Mouse (Mus musculus) testis, adult 2 months (tissue): ENCODE results near the gene Arsk. TPM values are rescaled to one million over a fixed set of nuclear protein-coding genes. Genes with fewer than 3 reads are reported as not detected.
A peak's percentile ranks its signal among the peaks of the same experiment; 100 is the strongest.

Source experiments
- H3K27ac ChIP-seq: fragments of 200-500 bp; 2 replicates; pipeline ENCODE4 v1.5.1; 2012; ENCODE audit warnings: low read depth, low read length; ENCODE audit not compliant: control insufficient read depth, insufficient read depth
- H3K27me3 ChIP-seq: fragments of 200-500 bp; 2 replicates; pipeline ENCODE4 v1.6.1; 2012; ENCODE audit warnings: mild to moderate bottlenecking, low read length, moderate library complexity; ENCODE audit not compliant: control insufficient read depth, insufficient read depth
- H3K36me3 ChIP-seq: fragments of 200-500 bp; 2 replicates; pipeline ENCODE4 v1.6.1; 2012; ENCODE audit warnings: mild to moderate bottlenecking, low read length; ENCODE audit not compliant: control insufficient read depth, insufficient read depth
- H3K4me1 ChIP-seq: fragments of 200-500 bp; 2 replicates; pipeline ENCODE4 v1.6.1; 2012; ENCODE audit warnings: low read length; ENCODE audit not compliant: control insufficient read depth, insufficient read depth
- H3K4me3 ChIP-seq: fragments of 200-500 bp; 2 replicates; pipeline ENCODE4 v1.5.1; 2012; ENCODE audit warnings: low read depth, mild to moderate bottlenecking, low read length, moderate library complexity, mixed read lengths; ENCODE audit not compliant: control insufficient read depth
- CTCF ChIP-seq: fragments of 200-500 bp; IDR thresholded peaks from 2 replicates; pipeline ENCODE4 v1.5.1; 2012; ENCODE audit warnings: low read depth, mild to moderate bottlenecking, inconsistent platforms, low read length, moderate library complexity; ENCODE audit not compliant: control insufficient read depth, insufficient read depth, insufficient replicate concordance
- POLR2A ChIP-seq: fragments of 200-500 bp; IDR thresholded peaks from 2 replicates; pipeline ENCODE4 v1.6.1; 2012; ENCODE audit warnings: low read depth, mild to moderate bottlenecking, inconsistent platforms, low read length, moderate library complexity; ENCODE audit not compliant: control insufficient read depth
- polyA plus RNA-seq: library from polyadenylated mRNA; depleted of rRNA; stranded (reverse); fragments of >200 nt; gene quantifications from 2 replicates; pipeline ENCODE4 v1.2.3, GENCODE M21; 2012

Gene Arsk
- polyA plus RNA-seq, 1 experiment = 5.1 TPM

DNA sequence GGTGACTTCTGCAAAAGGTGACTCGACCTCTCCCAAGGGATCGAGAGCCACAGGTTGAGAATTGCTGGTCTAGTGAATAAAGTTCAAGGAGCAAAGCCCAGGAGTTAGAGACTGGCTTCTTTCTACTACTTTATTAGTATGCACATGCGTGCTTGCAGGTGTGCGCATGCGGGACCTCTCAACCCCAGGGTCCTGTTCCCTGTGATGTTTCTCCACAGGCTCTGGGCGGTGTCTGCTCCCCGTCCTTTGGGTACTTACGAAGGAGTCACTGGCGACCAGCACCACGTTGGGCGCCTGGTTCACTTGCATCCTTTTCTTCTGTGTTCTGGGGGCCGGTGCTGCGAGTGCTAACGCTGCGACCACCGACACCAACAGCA, 356 bp downstream of the Arsk start:
- H3K36me3 ChIP-seq = no peaks in the 10 kb centered on the region
- no peaks in the 10 kb centered on the region for H3K27me3 ChIP-seq
- H3K27ac ChIP-seq = peak overlapping the region; percentile 25
- TF ChIP-seq POLR2A = no peak
- TF ChIP-seq CTCF = no peak
- H3K4me1 ChIP-seq = no peaks in the 10 kb centered on the region
- H3K4me3 ChIP-seq = peak overlapping the region; percentile 95

DNA sequence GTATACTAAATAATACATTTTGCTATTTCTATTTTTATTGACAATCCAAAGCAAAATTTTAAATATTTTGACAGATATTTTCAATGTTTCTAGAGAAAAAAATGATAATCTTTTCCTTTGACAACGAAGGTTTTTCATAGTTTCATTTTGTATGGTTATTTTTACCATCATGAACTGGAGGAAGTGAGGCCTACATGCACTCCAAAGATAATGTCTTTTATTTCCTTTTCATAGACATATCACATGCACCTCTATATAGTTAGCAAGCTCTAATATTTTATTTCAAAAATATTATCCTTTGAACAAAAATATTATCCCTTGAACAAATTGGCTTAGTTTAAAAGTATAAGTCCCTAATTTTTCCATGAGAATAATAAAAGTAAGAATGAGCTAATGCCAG, 24.1 kb downstream of the Arsk start:
- no peak overlapping the region for H3K27ac ChIP-seq
- no peaks in the 10 kb centered on the region for H3K36me3 ChIP-seq
- H3K4me3 ChIP-seq = no peak overlapping the region
- no peak for TF ChIP-seq CTCF
- TF ChIP-seq POLR2A = no peak
- H3K27me3 ChIP-seq = no peaks in the 10 kb centered on the region
- H3K4me1 ChIP-seq = no peaks in the 10 kb centered on the region

DNA sequence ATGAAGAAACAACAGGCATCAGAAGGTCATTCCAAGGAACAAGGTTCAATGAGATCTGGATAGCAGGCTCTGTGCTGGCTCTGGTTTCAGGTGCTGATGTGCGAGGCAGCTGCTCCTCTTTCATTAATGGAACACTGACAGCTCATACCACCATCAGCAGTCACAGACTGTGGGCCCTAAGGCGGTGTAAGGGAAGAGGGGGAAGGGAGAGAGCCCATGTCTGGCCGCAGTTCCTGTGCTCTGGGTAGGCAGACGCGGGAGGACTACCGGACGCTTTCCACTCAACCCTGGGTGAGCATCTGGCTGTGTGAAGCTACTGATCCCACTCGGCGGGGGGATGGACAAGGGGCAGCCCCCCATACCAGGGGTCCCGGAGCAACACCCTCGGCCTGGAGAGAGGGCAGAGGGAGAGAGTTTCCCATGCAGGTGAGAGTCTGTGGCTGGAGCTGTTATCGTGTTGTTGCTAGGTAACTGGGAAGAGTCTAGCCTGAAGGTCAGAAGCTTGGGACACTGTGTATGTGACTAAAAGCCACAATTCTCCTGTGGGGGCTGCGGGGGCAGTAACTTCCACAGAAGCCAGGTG, 34.0 kb downstream of the Arsk start:
- H3K4me1 ChIP-seq = peaks cover 10% of the 10 kb centered on the region
- no peak overlapping the region for H3K27ac ChIP-seq
- no peak for TF ChIP-seq CTCF
- TF ChIP-seq POLR2A = no peak
- no peak overlapping the region; the same call in 1 of the 2 replicates for H3K4me3 ChIP-seq
- H3K27me3 ChIP-seq = no peaks in the 10 kb centered on the region
- no peaks in the 10 kb centered on the region for H3K36me3 ChIP-seq

DNA sequence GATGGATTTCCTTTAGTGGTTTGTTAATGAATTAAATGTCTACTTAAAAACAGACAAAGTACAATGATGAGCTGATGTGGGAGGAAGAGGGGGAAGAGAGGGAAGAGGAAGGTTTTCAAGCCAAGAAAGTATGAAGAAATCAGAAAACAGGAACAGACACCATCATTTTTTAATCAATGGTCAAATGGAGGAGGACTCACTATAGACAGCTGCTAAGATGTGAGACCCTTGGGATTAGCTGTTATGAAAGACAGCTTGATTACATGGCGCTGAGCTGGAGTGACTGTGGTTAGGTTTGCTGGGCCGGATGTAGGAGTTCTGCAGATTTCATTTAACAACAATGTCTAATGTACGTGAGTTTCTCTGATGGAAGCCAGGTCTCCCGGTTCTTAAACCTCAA, 34.9 kb downstream of the Arsk start:
- peaks cover 10% of the 10 kb centered on the region for H3K4me1 ChIP-seq
- no peak overlapping the region for H3K4me3 ChIP-seq
- no peak overlapping the region for H3K27ac ChIP-seq
- TF ChIP-seq CTCF (no peak), POLR2A (no peak)
- no peaks in the 10 kb centered on the region for H3K36me3 ChIP-seq
- no peaks in the 10 kb centered on the region for H3K27me3 ChIP-seq

DNA sequence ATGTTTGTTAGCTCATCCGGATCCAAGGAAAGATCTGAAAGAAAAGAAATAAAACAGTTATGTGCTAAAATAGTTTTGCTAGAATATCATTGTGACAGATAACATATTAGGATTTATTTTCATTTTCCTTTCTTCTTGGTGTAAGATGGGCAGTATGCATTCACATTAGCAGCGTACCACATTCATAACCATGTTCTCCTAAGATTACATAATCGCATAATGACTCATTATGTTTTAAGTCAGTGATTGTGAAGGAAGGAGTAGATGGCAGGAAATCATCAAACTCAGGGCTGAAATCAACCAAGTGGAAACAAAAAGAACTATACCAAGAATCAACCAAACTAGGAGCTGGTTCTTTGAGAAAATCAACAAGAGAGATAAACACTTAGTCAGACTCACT, 35.9 kb downstream of the Arsk start:
- TF ChIP-seq CTCF = no peak
- no peak for TF ChIP-seq POLR2A
- no peak overlapping the region for H3K4me3 ChIP-seq
- H3K27me3 ChIP-seq = no peaks in the 10 kb centered on the region
- H3K27ac ChIP-seq = no peak overlapping the region
- H3K4me1 ChIP-seq = peaks cover 10% of the 10 kb centered on the region
- H3K36me3 ChIP-seq = no peaks in the 10 kb centered on the region

DNA sequence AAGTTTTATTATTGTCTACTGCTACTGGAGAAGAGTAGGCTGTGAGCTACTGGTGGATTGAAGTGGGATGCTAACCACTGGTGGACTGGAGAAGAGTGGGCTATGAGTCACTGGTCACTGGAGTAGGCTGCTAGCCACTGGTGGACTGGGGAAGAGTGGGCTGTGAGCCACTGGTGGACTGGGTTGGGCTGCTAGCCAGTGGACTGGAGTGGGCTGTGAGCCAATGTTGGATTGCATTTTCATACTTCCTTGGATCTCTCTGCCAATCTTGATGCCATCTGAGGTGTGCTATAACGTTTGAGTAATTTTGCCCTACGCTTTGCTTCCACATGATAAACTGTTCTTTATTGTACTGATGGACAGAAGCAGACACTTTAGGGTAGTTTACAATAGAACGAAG, 36.3 kb downstream of the Arsk start:
- no peak overlapping the region for H3K27ac ChIP-seq
- H3K27me3 ChIP-seq = no peaks in the 10 kb centered on the region
- H3K36me3 ChIP-seq = no peaks in the 10 kb centered on the region
- H3K4me1 ChIP-seq = peaks cover 10% of the 10 kb centered on the region
- no peak for TF ChIP-seq CTCF
- TF ChIP-seq POLR2A = no peak
- H3K4me3 ChIP-seq = no peak overlapping the region

DNA sequence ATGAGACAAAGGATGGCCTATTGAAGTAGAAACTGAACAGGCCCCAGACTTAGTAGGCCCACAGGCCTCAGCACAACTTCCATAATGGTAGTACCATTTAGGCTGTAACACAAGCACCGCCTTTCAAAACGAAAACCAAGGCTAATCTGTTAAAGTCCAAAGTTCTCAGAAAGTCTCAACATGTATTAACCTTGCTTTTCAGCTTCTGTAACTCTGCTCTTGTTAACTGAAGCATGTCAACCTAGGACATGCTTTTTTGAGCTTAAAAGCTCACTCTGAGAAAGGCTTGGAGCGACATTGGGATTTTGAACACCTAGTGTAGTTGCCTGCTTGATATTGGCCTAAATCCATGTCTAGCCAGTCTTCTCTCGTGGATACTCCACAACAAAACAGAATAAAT, 38.9 kb downstream of the Arsk start:
- H3K4me1 ChIP-seq = peaks cover 17% of the 10 kb centered on the region
- no peak overlapping the region for H3K27ac ChIP-seq
- no peaks in the 10 kb centered on the region; the same call in 1 of the 2 replicates for H3K27me3 ChIP-seq
- TF ChIP-seq CTCF (no peak), POLR2A (no peak)
- no peaks in the 10 kb centered on the region for H3K36me3 ChIP-seq
- H3K4me3 ChIP-seq = no peak overlapping the region

DNA sequence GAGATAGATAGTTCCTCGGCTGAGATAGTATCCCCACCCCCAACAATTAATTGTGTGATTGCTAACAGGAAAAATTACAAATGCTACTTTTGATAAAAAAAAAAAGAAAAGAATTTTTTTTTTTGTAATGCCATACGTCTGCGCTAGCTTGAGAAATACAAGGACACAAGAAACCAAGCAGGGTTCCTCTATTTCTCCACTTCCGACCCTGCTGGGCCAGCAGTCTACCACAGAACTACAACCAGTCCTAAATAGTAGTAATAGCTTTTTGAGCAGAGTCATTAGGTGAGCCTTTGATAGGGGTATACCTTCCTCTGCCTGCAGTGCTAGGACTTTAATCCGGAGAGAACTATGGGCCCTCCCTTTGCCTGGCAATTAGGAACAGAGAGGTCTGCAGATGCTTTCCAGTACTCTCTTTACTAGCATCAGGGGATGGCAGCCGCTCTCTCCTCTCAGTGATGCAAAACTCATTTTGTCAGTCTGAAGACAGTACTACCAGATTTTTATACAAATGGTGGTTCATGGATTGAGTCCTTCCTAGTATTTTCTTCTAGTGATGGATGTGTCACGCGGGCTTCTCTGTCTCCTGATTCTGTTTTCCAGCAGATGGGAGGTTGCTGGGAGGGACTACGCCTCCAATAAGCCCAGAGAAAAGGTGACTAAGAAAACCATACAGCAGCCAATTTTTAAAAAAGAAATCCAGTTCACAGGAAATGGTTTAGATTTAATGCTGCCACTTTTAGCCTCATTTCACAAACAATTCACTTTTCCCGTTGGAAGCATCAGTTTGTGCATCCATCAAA, 41.0 kb downstream of the Arsk start:
- H3K36me3 ChIP-seq = no peaks in the 10 kb centered on the region
- peaks cover 12% of the 10 kb centered on the region for H3K4me1 ChIP-seq
- no peak overlapping the region for H3K4me3 ChIP-seq
- no peak for TF ChIP-seq POLR2A
- no peak for TF ChIP-seq CTCF
- no peaks in the 10 kb centered on the region; the same call in 1 of the 2 replicates for H3K27me3 ChIP-seq
- no peak overlapping the region for H3K27ac ChIP-seq
